Mouse (Mus musculus): ENCODE measurements around the gene St6galnac5.

DNA sequence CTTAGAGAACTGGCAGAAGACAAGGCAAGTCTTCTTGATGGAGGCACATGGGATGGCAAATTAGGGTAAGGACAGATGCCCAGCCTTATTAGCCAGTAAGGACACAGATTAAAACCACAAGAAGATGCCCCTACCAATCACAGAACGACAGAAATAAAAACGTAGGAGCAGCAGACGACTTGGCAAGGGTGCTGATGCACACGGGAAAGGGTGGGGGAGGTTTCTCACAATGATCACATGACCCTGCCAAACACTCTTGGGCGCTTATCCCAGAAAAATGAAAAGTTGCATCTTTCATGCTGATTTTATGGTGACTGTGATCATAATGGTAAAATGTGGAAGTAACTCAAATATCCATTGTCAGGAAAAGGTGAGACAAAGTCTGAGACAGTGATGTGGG, 75.0 kb downstream of the St6galnac5 start:
- no peak for TF ChIP-seq CTCF (IDR thresholded peaks at IDR 0.05; ENCODE audit: control insufficient read depth, insufficient read depth, low read length)
- TF ChIP-seq POLR2A (IDR thresholded peaks at IDR 0.05; ENCODE audit: borderline replicate concordance, control insufficient read depth, low read depth, low read length), result no peak
